In the genomic region with DNA sequence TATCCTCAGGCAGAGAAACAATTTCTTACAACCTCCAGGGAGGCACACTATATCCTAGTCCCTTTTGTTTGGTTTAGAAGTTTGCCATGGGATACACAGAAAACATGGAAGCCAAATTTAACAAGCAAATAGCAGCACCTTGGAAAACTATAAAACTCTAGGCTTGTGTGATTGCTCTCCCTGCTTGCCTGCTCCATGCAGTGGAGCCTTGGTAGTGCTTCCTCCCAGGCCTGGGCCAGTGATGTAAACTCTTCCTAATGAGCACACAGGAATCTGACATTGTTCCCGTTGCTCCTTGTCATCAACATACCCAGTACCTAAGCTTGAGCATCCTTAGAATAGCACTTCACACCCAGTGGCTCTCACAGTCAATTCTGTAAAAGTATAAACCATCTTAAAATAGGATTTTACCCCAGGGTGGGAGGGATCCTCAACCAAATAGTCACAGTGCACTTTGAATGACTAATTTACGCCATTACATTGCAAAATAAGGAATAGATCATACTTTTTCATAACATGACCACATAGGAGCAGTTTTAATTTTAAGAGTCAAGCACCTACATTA, we compare ENCODE assay signal across 9 mouse cellular contexts. TPM values are rescaled to one million over a fixed set of nuclear protein-coding genes. Genes with fewer than 3 reads are reported as not detected.
DNase-seq lines count a peak whose midpoint lies in the region; ATAC-seq and TF ChIP-seq lines count a peak whose summit lies in the region.
"Had no signal": no experiment of that assay in that cellular context is flagged by ENCODE, and none has a peak within 500 bp of the region (broad histone marks: within the 10 kb centered on the region; RNA-seq: fewer than 3 reads in every experiment).

No protein-coding gene starts in this region.

- H3K27me3 ChIP-seq in kidney, postnatal 0 days (ENCODE audit: insufficient read depth, low read length) = no peaks in the 10 kb centered on the region
- no peaks in the 10 kb centered on the region for H3K27me3 ChIP-seq in kidney, adult 2 months (replicated peaks; ENCODE audit: control insufficient read depth, insufficient read depth, low read length)
- H3K27me3 ChIP-seq in forebrain, embryonic 14.5 days (replicated peaks; ENCODE audit: control insufficient read depth, insufficient read depth, low read length) = no peaks in the 10 kb centered on the region
- no peaks in the 10 kb centered on the region for H3K27me3 ChIP-seq in intestine, embryonic 14.5 days (replicated peaks; ENCODE audit: control insufficient read depth, insufficient read depth, low read length)
- no peaks in the 10 kb centered on the region for H3K27me3 ChIP-seq in midbrain, embryonic 16.5 days (ENCODE audit: control insufficient read depth, insufficient read depth, low read depth, low read length)
- H3K27me3 ChIP-seq in kidney, embryonic 16.5 days (ENCODE audit: insufficient read depth, low read length) = peaks cover 17% of the 10 kb centered on the region; the same call in 1 of the 2 replicates

- no peak for ATAC-seq in kidney, postnatal 0 days (replicated peaks; ENCODE audit: low FRiP score, low read depth)
- ATAC-seq in forebrain, embryonic 14.5 days = no peak
- no peak for ATAC-seq in intestine, embryonic 14.5 days (replicated peaks; ENCODE audit: low FRiP score, low TSS enrichment, low read depth)
- ATAC-seq in midbrain, embryonic 16.5 days = no peak
- ATAC-seq in kidney, embryonic 16.5 days (ENCODE audit: low FRiP score, low TSS enrichment) = no peak
- ATAC-seq: inflammation-experienced regulatory T-cells, adult 6 months had no signal

- TF ChIP-seq CTCF in kidney, postnatal 0 days (IDR thresholded peaks at IDR 0.05; ENCODE audit: low read depth) = no peak
- TF ChIP-seq CTCF in kidney, adult 2 months (conservative IDR thresholded peaks at IDR 0.05; ENCODE audit: insufficient read depth, insufficient read length, low read depth, low read length) = no peak

- no peak overlapping the region for H3K9ac ChIP-seq in kidney, postnatal 0 days (ENCODE audit: low read depth, low read length)
- H3K9ac ChIP-seq in forebrain, embryonic 14.5 days (ENCODE audit: low read length) = no peak overlapping the region
- H3K9ac ChIP-seq in intestine, embryonic 14.5 days (ENCODE audit: low read length) = no peak overlapping the region
- H3K9ac ChIP-seq in midbrain, embryonic 16.5 days (ENCODE audit: low read depth, low read length) = no peak overlapping the region
- no peak overlapping the region for H3K9ac ChIP-seq in kidney, embryonic 16.5 days (replicated peaks; ENCODE audit: low read length)

- H3K9me3 ChIP-seq in kidney, postnatal 0 days (replicated peaks; ENCODE audit: low read length) = no peaks in the 10 kb centered on the region
- H3K9me3 ChIP-seq in forebrain, embryonic 14.5 days (replicated peaks; ENCODE audit: control insufficient read depth, low read length) = no peaks in the 10 kb centered on the region
- H3K9me3 ChIP-seq in intestine, embryonic 14.5 days (ENCODE audit: control insufficient read depth, low read length) = no peaks in the 10 kb centered on the region
- no peaks in the 10 kb centered on the region for H3K9me3 ChIP-seq in midbrain, embryonic 16.5 days (replicated peaks; ENCODE audit: control insufficient read depth, low read length, poor library complexity, severe bottlenecking)
- H3K9me3 ChIP-seq in kidney, embryonic 16.5 days (ENCODE audit: low read length) = no peaks in the 10 kb centered on the region

- TF ChIP-seq POLR2A in kidney, adult 2 months (IDR thresholded peaks at IDR 0.05; ENCODE audit: low read depth, low read length) = no peak

- DNase-seq in kidney, postnatal 0 days (ENCODE audit: low spot score) = no peak
- no peak for DNase-seq in kidney, adult 2 months
- no peak for DNase-seq in forebrain, embryonic 14.5 days (ENCODE audit: low spot score)
- no peak for DNase-seq in intestine, embryonic 14.5 days (ENCODE audit: low spot score)
- no peak for DNase-seq in right cerebral cortex, adult 2 months (ENCODE audit: low spot score in 2 of 2)
- DNase-seq: left cerebral cortex, postnatal 4 days had no signal

- 43% methylated on average over 2 of the region's 2 CpGs for WGBS in kidney, postnatal 0 days
- WGBS in kidney, adult 2 months = 61% methylated on average over 2 of the region's 2 CpGs
- 55% methylated on average over 2 of the region's 2 CpGs for WGBS in forebrain, embryonic 14.5 days
- 51% methylated on average over 2 of the region's 2 CpGs for WGBS in intestine, embryonic 14.5 days
- WGBS in midbrain, embryonic 16.5 days = 47% methylated on average over 2 of the region's 2 CpGs
- WGBS in kidney, embryonic 16.5 days = 48% methylated on average over 2 of the region's 2 CpGs

- H3K4me2 ChIP-seq in kidney, postnatal 0 days (ENCODE audit: low read length) = peak overlapping the region; percentile 89
- H3K4me2 ChIP-seq in forebrain, embryonic 14.5 days (ENCODE audit: low read length) = peak overlapping the region; percentile 100
- H3K4me2 ChIP-seq in intestine, embryonic 14.5 days (ENCODE audit: low read length) = peak overlapping the region; percentile 97
- H3K4me2 ChIP-seq in midbrain, embryonic 16.5 days (ENCODE audit: low read length) = peak overlapping the region; percentile 94; the same call in 1 of the 2 replicates
- H3K4me2 ChIP-seq in kidney, embryonic 16.5 days (replicated peaks; ENCODE audit: low read depth, low read length) = no peak overlapping the region; the same call in 1 of the 2 replicates

- no peak overlapping the region for H3K27ac ChIP-seq in kidney, postnatal 0 days
- H3K27ac ChIP-seq in kidney, adult 2 months (ENCODE audit: insufficient read depth, low read depth, low read length) = no peak overlapping the region
- H3K27ac ChIP-seq in forebrain, embryonic 14.5 days (ENCODE audit: low read depth, low read length) = no peak overlapping the region
- 0 out of 2 replicates have a peak overlapping the region, but pooled peaks have one; percentile 92 for H3K27ac ChIP-seq in intestine, embryonic 14.5 days (ENCODE audit: low read depth)
- H3K27ac ChIP-seq in midbrain, embryonic 16.5 days (ENCODE audit: low read length) = no peak overlapping the region
- H3K27ac ChIP-seq in kidney, embryonic 16.5 days (ENCODE audit: low read length) = no peak overlapping the region

- peaks cover 12% of the 10 kb centered on the region; the same call in 1 of the 2 replicates for H3K4me1 ChIP-seq in kidney, postnatal 0 days (replicated peaks; ENCODE audit: insufficient read depth, low read length)
- H3K4me1 ChIP-seq in kidney, adult 2 months (ENCODE audit: control insufficient read depth, insufficient read depth, low read length) = peaks cover 3% of the 10 kb centered on the region; the same call in 1 of the 2 replicates
- peaks cover 9% of the 10 kb centered on the region for H3K4me1 ChIP-seq in forebrain, embryonic 14.5 days (ENCODE audit: control insufficient read depth, insufficient read depth, low read length)
- H3K4me1 ChIP-seq in intestine, embryonic 14.5 days (replicated peaks; ENCODE audit: control insufficient read depth, insufficient read depth, low read length) = peaks cover 3% of the 10 kb centered on the region; the same call in 1 of the 2 replicates
- peaks cover 10% of the 10 kb centered on the region for H3K4me1 ChIP-seq in midbrain, embryonic 16.5 days (ENCODE audit: control insufficient read depth, insufficient read depth, low read length)
- peaks cover 12% of the 10 kb centered on the region for H3K4me1 ChIP-seq in kidney, embryonic 16.5 days (ENCODE audit: insufficient read depth, low read length)

- H3K36me3 ChIP-seq in kidney, postnatal 0 days (ENCODE audit: insufficient read depth, low read length) = no peaks in the 10 kb centered on the region
- no peaks in the 10 kb centered on the region for H3K36me3 ChIP-seq in kidney, adult 2 months (ENCODE audit: control insufficient read depth, insufficient read depth, low read length)
- H3K36me3 ChIP-seq in forebrain, embryonic 14.5 days (ENCODE audit: control insufficient read depth, insufficient read depth, low read length) = no peaks in the 10 kb centered on the region
- no peaks in the 10 kb centered on the region for H3K36me3 ChIP-seq in intestine, embryonic 14.5 days (ENCODE audit: control insufficient read depth, insufficient read depth, low read length)
- H3K36me3 ChIP-seq in midbrain, embryonic 16.5 days (ENCODE audit: control insufficient read depth, insufficient read depth, low read length) = no peaks in the 10 kb centered on the region
- no peaks in the 10 kb centered on the region for H3K36me3 ChIP-seq in kidney, embryonic 16.5 days (ENCODE audit: insufficient read depth, low read length)

- no peak overlapping the region for H3K4me3 ChIP-seq in kidney, postnatal 0 days (replicated peaks; ENCODE audit: low read depth, low read length)
- no peak overlapping the region for H3K4me3 ChIP-seq in kidney, adult 2 months (ENCODE audit: insufficient read depth, low read depth, low read length)
- H3K4me3 ChIP-seq in forebrain, embryonic 14.5 days (ENCODE audit: low read depth, low read length) = no peak overlapping the region
- peak overlapping the region; percentile 63; the same call in 1 of the 2 replicates for H3K4me3 ChIP-seq in intestine, embryonic 14.5 days (ENCODE audit: low read depth, low read length)
- H3K4me3 ChIP-seq in midbrain, embryonic 16.5 days (ENCODE audit: low read depth, low read length) = no peak overlapping the region
- no peak overlapping the region for H3K4me3 ChIP-seq in kidney, embryonic 16.5 days (ENCODE audit: low read length)

RNA-seq across cellular contexts. Expression of a gene that starts 1.5 kb away (rescaled TPM):
- 36.1 and 41.4 TPM in 2 replicates for polyA plus RNA-seq in kidney, postnatal 0 days (2015; fragmentation: Nextera tagmentation; extraction: Ambion mirVana)
- polyA plus RNA-seq in kidney, adult 2 months (2012; rRNA removed) = 34.3 and 45.6 TPM in 2 replicates
- 57.2 and 90.7 TPM in 2 replicates for polyA plus RNA-seq in forebrain, embryonic 14.5 days (2014; fragmentation: Nextera tagmentation; extraction: Ambion mirVana)
- 47.0 and 50.0 TPM in 2 replicates for polyA plus RNA-seq in intestine, embryonic 14.5 days (2014; fragmentation: Nextera tagmentation; extraction: Ambion mirVana)
- polyA plus RNA-seq in midbrain, embryonic 16.5 days (2015; fragmentation: Nextera tagmentation; extraction: Ambion mirVana) = 160 and 178 TPM in 2 replicates
- 40.5 and 46.7 TPM in 2 replicates for polyA plus RNA-seq in kidney, embryonic 16.5 days (2015; fragmentation: Nextera tagmentation; extraction: Ambion mirVana)
